Mouse (Mus musculus) MEL (cell line): ENCODE results near the gene Tsx.

Source experiments
- CHD2 ChIP-seq: IDR thresholded peaks from 2 replicates; pipeline ENCODE4 v1.6.1; 2011; ENCODE audit warnings: low read length, improper control_type of control experiment
- CTCF ChIP-seq, 3 experiments: IDR thresholded peaks in 2 of 3; conservative IDR thresholded peaks in 1 of 3; 2 replicates each; pipeline ENCODE4 v1.5.1; 2011 to 2012; ENCODE audit warnings: low read length in 3 of 3, low read depth in 2 of 3, mild to moderate bottlenecking in 2 of 3, improper control_type of control experiment in 1 of 3, inconsistent platforms in 1 of 3, mixed read lengths in 1 of 3, moderate library complexity in 1 of 3; ENCODE audit not compliant: control insufficient read depth in 1 of 3, insufficient read depth in 1 of 3, poor library complexity in 1 of 3, severe bottlenecking in 1 of 3
- GATA1 ChIP-seq: IDR thresholded peaks from 2 replicates; pipeline ENCODE4 v1.6.1; 2011; ENCODE audit warnings: low read depth, low read length, improper control_type of control experiment
- MAFK ChIP-seq: IDR thresholded peaks from 2 replicates; pipeline ENCODE4 v1.6.1; 2011; ENCODE audit warnings: low read depth, mild to moderate bottlenecking, low read length, improper control_type of control experiment, borderline replicate concordance
- MAX ChIP-seq: IDR thresholded peaks from 2 replicates; pipeline ENCODE4 v1.6.1; 2011; ENCODE audit warnings: low read length, improper control_type of control experiment
- POLR2A ChIP-seq, 2 experiments: IDR thresholded peaks; 2 replicates each; pipeline ENCODE4 v1.6.1; 2011 to 2012; ENCODE audit warnings: low read length in 2 of 2, mild to moderate bottlenecking in 2 of 2, control low read depth in 1 of 2, improper control_type of control experiment in 1 of 2, low read depth in 1 of 2, moderate library complexity in 1 of 2; ENCODE audit not compliant: control insufficient read depth in 1 of 2, insufficient read depth in 1 of 2, poor library complexity in 1 of 2
- TCF12 ChIP-seq: IDR thresholded peaks from 2 replicates; pipeline ENCODE4 v1.6.1; 2014; ENCODE audit warnings: low read depth, mild to moderate bottlenecking, inconsistent platforms, low read length, improper control_type of control experiment, moderate library complexity
- ZKSCAN1 ChIP-seq: IDR thresholded peaks from 2 replicates; pipeline ENCODE4 v1.6.1; 2012; ENCODE audit warnings: low read depth, mild to moderate bottlenecking, inconsistent platforms, low read length, improper control_type of control experiment, moderate library complexity

- TF ChIP-seq POLR2A (IDR thresholded peaks at IDR 0.05; ENCODE audit: control insufficient read depth in 1 of 2, insufficient read depth in 1 of 2, low read depth in 1 of 2, low read length in 2 of 2, poor library complexity in 1 of 2) (no peak), MAX (no peak), CTCF (IDR thresholded peaks at IDR 0.05 in 2 of 3, conservative IDR thresholded peaks at IDR 0.05 in 1 of 3; ENCODE audit: control insufficient read depth in 1 of 3, insufficient read depth in 1 of 3, low read depth in 2 of 3, low read length in 3 of 3, poor library complexity in 1 of 3, severe bottlenecking in 1 of 3) (no peak), MAFK (no peak), TCF12 (no peak), ZKSCAN1 (no peak), GATA1 (no peak), CHD2 (no peak)
Measured at GRCm38 (mm10) chrX:103421710-103422109, 7.4 kb downstream of the Tsx start, which contains the start of gene Gm26992.
